Mouse (Mus musculus) heart, postnatal 0 days (tissue): Measurements from ENCODE around the gene Ebf3.

ENCODE experiments used
- CTCF ChIP-seq: IDR thresholded peaks from 2 replicates; pipeline ENCODE4 v1.5.1; 2016; ENCODE audit warnings: antibody characterized with exemption, control low read depth, low read depth
- EP300 ChIP-seq: IDR thresholded peaks from 2 replicates; pipeline ENCODE4 v1.6.1; 2016; ENCODE audit warnings: antibody characterized with exemption, low read depth

- TF ChIP-seq CTCF (no peak), EP300 (no peak)
Observed at GRCm38 (mm10) chr7:137237419-137237818, 76.8 kb downstream of the Ebf3 start.
